Mouse (Mus musculus): ENCODE results near the gene Ppp1r3d. TPM values are rescaled to one million over a fixed set of nuclear protein-coding genes. Genes with fewer than 3 reads are reported as not detected.

Gene Ppp1r3d
- total RNA-seq (2021), result 2.6 and 3.8 TPM in 2 replicates
- long read RNA-seq, transcript Ppp1r3d-201 (1 exons, 3,267 nt), result major isoform, 6 of 6 reads
- long read RNA-seq, partial matches to known transcripts, result 0 of 6 reads
- long read RNA-seq, other reads (novel, unspliced or antisense), result 0 of 6 reads

- peak; percentile 64 for DNase-seq
These were observed at the start of gene Ppp1r3d, which contains the start of gene Fam217b for GRCm38 (mm10) chr2:178414261-178415149. TSS of gene Ppp1r3d (minus strand) at chr2:178414472. TSS of gene Fam217b (plus strand) at chr2:178414524.

DNA sequence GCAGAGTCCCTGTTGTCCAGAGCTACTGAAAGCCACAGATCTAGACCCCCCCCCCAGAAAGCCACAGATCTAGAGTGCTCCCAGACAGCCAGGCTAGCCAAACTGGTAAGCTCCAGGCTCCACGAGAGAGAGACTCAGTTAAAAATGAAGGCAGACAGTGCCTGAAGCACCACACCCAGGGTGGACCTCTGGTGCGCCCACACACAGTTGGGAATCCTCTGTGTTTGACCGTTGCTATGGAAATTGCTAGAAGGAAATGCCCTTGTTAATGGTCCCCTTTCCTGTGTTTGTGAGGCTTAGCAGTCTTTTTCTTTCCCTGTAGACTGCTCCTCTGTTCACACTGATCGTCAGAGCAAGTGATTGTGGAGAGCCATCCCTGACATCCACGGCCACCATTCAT, 46.1 kb upstream of the Ppp1r3d start:
- no peak for DNase-seq

DNA sequence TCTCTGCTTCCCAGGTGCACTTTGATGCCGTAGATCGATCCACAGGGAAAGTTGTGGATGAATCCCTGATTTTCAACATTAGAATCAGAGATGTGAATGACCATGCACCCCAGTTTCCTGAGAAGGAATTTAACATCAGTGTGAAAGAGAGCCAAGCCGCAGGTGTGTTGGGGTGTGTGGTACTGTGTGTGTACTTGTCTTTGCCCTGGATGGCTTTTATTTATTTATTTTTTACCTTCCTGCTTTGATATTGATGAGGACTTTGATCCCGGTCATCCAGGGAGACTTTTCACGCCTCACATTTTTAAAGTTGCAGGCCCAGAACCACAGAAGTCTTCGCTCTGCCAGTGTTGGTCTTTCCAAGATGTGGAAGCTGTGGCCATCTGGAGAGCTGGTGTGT, 43.1 kb upstream of the Ppp1r3d start:
- DNase-seq, result no peak

DNA sequence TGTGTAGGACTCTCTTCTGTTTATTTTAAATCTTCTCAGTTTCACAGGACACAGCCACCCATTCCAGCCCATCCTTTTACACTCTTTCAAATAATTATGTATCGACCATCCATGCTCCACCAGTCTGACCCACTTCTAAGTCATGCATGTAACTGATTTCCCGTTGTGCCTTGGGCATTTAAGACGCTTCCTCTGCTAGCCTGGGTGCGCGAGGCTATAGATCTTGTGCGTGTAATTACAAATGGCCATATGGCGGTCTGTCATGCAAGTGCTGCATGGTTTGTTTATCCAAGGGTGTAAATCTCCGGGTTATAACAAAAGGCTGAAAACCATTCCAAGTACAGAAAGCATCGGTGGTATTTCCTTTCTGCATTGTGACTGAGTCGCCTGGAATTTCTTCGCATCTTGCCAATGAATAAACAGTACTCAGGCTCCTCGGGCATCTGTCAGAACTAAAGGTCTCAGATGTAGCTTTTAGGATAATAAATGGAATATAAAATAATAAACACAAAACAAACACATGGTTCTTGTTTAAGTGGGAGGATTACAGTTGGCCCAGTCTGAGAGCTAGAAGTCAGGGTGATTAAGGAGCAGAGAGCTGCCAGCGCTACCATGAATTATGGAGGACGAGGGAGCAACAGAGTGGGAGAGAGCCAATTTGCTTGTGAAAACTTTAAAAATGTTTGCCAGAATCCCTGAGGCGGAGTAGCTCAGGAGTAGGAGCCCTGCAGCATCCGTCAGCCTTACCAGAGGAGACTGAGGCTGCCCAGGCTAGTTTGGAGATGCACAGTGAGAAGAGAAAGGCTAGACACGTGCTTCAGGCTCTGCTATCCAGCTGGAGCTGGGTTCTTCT, 40.6 kb upstream of the Ppp1r3d start:
- no peak for DNase-seq

DNA sequence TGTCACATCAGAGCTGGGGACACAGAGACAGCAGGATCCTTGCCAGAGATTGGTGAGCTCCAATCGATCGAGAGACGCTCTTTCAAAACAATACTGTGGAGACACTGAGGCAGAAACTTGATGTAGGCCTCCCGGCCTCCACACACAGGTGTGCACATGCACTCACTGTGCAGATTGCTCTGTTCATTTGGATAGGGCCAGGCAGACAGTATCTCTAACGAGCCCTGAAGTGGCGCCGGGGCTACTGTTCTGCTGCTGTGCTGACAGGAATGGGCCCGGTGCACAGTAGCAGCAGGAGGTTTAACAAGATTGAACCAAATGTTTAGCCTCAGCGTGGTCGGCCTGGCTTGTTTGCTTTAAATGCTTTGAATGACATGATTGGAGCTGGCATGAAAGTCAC, 36.7 kb upstream of the Ppp1r3d start:
- DNase-seq, result no peak

- no peak for DNase-seq
These were observed 36.0 kb upstream of the Ppp1r3d start for GRCm38 (mm10) chr2:178450236-178450635.

DNA sequence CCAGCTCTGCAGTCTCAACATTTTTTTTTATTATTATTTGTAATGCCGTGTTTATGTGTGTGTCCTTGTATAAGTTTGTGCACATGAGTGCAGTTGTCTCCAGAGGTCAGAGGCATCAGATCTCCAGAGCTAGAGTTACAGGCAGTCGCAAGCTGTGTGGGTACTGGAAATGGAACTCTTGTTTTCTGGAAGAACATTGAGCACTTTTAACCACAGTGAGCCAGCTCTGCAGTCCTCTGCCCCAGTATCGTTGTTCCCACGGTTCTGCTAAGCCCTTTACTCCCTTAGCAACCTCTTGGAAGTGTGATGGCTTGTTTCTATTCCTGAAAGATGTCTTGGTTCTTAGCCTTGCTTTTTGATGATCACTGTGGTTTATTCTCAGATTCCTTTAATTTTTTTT, 35.1 kb upstream of the Ppp1r3d start:
- DNase-seq, result no peak

GRCm38 (mm10) chr2:178437311-178437710, 23.0 kb upstream of the Ppp1r3d start:
- no peak for DNase-seq

- no peak for DNase-seq
These were observed 19.6 kb upstream of the Ppp1r3d start for GRCm38 (mm10) chr2:178433903-178434302.

GRCm38 (mm10) chr2:178433495-178433894, 19.2 kb upstream of the Ppp1r3d start:
- DNase-seq, result no peak

- DNase-seq, result no peak
These were observed 16.0 kb upstream of the Ppp1r3d start, which contains the start of gene Cdh26 for GRCm38 (mm10) chr2:178430231-178430630. TSS of gene Cdh26 (plus strand) at chr2:178430531.

DNA sequence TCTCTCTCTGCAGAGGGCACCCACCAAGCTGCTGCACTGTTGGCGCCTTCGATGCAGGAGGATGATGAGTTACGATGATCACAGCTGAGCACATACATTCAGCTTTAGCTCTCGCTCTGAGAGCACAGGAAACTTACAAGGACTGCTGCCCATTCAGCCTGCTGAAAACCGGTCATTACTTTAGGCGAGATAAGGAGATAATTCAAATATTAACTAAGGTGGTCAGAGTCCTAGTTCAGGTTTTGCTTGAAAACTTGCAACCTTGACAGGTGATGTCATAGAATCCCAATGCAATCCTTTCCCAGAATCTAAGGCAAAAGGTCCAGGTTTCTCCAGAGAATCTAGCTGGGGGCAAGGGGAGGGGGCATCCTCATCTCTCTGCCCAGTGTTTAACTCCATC, 15.2 kb upstream of the Ppp1r3d start:
- DNase-seq, result no peak

DNA sequence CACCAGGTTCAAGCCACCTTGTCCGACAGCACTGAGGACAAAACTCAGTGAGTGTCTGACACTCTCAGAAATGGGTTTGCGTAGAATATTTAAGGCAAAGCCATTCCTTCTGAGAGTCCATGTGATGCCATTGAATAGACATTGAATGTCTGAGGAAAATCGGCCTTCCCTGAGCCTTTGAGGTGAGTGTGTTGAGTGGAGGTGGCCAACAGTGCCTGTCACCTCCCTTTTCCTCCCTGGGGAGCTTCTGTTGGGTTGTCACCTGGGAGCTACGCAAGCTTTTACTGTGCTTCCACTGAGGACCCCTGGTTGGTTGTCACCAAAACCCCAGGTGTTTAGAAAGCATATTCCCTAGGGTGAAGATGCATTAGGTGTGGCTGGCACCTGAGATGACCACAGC, 14.4 kb upstream of the Ppp1r3d start:
- no peak for DNase-seq

DNA sequence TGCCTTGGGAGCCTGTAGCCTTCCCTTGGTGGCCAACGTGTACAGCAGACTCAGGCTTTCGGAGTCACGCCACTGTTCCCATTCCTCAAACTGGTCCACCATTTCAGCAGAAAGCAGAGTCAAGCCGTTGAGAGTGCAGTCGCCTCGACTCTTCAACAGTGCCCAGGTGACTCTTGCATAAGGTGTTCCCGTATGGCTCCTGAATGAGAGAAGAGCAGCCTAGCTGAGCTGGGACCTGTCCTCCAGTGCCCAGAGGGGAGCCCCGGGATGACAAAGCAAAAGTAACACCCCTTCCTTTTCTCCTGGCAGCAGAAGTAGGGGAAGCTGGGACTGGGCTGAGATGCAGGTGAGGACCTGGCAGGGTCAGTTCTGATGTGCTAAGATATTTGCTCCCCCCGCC, 13.9 kb upstream of the Ppp1r3d start:
- DNase-seq, result no peak

- no peak for DNase-seq
These were observed 12.9 kb upstream of the Ppp1r3d start for GRCm38 (mm10) chr2:178427181-178427580.

DNA sequence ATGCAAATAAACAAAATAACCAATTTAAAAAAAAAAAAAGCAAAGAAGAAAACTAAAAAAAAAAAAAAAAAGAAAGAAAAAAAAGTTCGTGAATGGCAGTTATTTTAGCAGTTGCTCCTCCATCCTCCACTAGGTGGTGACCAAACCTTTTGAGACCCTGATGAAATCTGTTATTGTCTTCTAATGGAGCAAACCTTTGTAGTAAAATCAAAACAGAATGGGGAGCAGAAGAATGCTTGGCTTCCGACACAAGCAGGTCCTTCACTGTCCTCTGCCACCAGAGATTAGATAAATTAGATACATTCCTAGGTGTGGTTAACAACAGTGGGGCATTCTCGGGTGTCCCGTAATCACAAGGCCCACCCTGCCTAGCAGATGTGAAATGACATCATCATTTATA, 12.0 kb upstream of the Ppp1r3d start:
- no peak for DNase-seq

DNA sequence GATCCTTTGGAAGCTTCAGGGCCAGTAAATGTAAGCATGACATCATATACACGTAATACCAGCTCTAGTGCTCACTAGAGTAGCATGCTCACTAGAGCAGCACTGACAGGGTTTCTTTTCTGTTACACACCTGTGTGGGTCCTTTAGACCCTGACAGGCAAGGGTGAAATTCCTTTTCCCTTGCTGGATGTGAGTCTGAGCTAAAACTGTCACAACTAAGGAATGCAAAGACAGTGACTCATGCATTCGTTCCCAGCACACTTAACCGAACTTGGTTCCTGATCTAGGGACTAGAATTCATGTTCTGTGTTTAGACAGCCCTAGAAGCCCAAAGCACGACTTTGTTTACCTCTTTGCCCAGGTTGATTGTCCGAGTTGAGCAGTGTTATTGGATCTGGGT, 9.0 kb upstream of the Ppp1r3d start:
- DNase-seq, result no peak

GRCm38 (mm10) chr2:178422186-178422585, 7.9 kb upstream of the Ppp1r3d start:
- no peak for DNase-seq

DNA sequence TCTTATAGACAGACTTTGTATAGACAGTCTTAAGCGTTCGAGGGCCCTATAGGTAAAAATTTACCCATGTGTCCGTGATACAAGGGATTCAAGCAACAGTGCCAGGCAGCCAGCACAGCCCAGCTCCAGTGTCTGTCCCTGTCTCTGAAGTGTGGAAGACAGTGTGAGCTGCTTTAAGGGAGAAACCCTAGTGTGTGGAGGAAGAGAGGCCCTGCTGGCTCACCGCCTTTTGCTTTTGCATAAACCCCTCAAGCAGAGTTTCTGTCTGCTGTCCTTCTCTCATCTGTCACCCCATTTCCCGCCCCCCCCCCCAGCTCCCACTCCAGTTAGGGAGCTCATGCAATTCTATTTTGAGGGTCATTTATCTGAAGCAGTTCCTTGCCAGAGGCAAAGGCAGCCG, 7.3 kb upstream of the Ppp1r3d start:
- no peak for DNase-seq

DNA sequence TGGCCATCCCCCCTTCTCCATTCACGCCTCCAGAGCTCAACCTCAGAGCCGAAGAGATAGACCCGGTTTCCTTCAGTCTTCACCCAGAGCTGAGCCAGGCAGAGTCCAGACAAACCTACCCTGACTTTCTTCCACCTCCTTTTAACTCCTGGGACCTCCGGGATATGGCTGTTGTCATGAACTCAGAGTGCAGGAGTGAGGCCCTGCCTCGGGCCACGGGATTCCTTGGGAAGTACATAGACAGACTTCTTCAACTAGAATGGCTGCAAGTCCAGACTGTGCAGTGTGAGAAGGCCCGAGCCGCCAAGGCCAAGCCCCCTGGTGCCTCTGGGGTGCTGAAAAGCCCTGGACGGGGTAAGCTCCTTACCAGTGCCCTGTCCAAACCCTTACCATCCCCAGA, 6.3 kb upstream of the Ppp1r3d start:
- no peak for DNase-seq

GRCm38 (mm10) chr2:178416970-178417369, 2.7 kb upstream of the Ppp1r3d start:
- no peak for DNase-seq

- no peak for DNase-seq
These were observed 2.2 kb upstream of the Ppp1r3d start for GRCm38 (mm10) chr2:178416427-178416826.

DNA sequence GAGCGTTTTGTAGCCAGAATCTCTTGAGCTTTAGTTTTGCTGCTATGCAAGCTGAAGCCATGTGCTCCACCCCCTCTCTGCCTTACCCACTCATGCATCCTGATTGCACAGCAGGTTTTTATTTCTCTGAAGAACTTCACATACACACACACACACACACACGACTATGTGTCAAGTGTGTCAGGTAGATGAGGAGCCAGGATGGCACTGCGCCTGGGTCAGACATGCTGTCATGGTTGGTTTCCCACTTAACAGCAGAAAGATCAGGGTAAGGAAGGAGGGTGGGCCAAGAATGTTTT, 827 bp upstream of the Ppp1r3d start:
- no peak for DNase-seq
